Mouse (Mus musculus) C3H10T1/2 (cell line): ENCODE results near the gene Ncam2. TPM values are rescaled to one million over a fixed set of nuclear protein-coding genes. Genes with fewer than 3 reads are reported as not detected.

Experiments
- polyA plus RNA-seq, 2 experiments: library from polyadenylated mRNA; unstranded; fragments of >200 nt; fragmentation: generic; extraction: Trizol; gene quantifications; one replicate each; pipeline ENCODE4 v1.2.1; 2012; ENCODE audit warnings: missing spikeins in 2 of 2

The Ncam2 gene
- polyA plus RNA-seq, result not detected

GRCm38 (mm10) chr16:81200201-81201071 lies at the start of gene Ncam2:
Ncam2 (plus strand) TSS chr16:81200697.

